Mouse (Mus musculus) midbrain, embryonic 14.5 days (tissue): Measurements from ENCODE around the gene Usp50. TPM values are rescaled to one million over a fixed set of nuclear protein-coding genes. Genes with fewer than 3 reads are reported as not detected.

Experiments used
- ATAC-seq: fragments of 200-750 bp; cut with Nextera tagmentation; 2 replicates; pipeline ENCODE4 v1.8.0; 2017; ENCODE audit warnings: moderate number of reproducible peaks, moderate library complexity; ENCODE audit not compliant: low FRiP score, low TSS enrichment
- DNase-seq: peaks from one replicate; pipeline ENCODE4 v3.0.0-alpha.2; 2015
- H3K27ac ChIP-seq: fragments of 300-500 bp; sonication (generic); replicated peaks from 2 replicates; pipeline ENCODE4 v1.5.1; 2014; ENCODE audit warnings: mild to moderate bottlenecking, low read depth, low read length, moderate library complexity
- H3K27me3 ChIP-seq: fragments of 300-500 bp; sonication (generic); 2 replicates; pipeline ENCODE4 v1.6.1; 2014; ENCODE audit warnings: low read length, control low read depth, mixed read lengths; ENCODE audit not compliant: control insufficient read depth, insufficient read depth
- H3K36me3 ChIP-seq: fragments of 300-500 bp; sonication (generic); 2 replicates; pipeline ENCODE4 v1.6.1; 2014; ENCODE audit warnings: low read length, control low read depth; ENCODE audit not compliant: control insufficient read depth, insufficient read depth
- H3K4me1 ChIP-seq: fragments of 300-500 bp; sonication (generic); 2 replicates; pipeline ENCODE4 v1.6.1; 2014; ENCODE audit warnings: mild to moderate bottlenecking, antibody characterized with exemption, low read length, control low read depth; ENCODE audit not compliant: control insufficient read depth, insufficient read depth
- H3K4me2 ChIP-seq: fragments of 300-500 bp; sonication (generic); 2 replicates; pipeline ENCODE4 v1.6.1; 2014; ENCODE audit warnings: mild to moderate bottlenecking, low read length, moderate library complexity
- H3K4me3 ChIP-seq: fragments of 300-500 bp; sonication (generic); replicated peaks from 2 replicates; pipeline ENCODE4 v1.5.1; 2014; ENCODE audit warnings: low read depth, low read length
- H3K9ac ChIP-seq: fragments of 300-500 bp; sonication (generic); replicated peaks from 2 replicates; pipeline ENCODE4 v1.6.1; 2014; ENCODE audit warnings: mild to moderate bottlenecking, low read length, moderate library complexity
- H3K9me3 ChIP-seq: fragments of 300-500 bp; sonication (generic); 2 replicates; pipeline ENCODE4 v1.6.1; 2016; ENCODE audit warnings: low read length, control low read depth, mixed read lengths; ENCODE audit not compliant: control insufficient read depth
- WGBS: fragments of 180-500 bp; shearing (Covaris S2); extraction: QIAGEN DNeasy Blood & Tissue Kit; methylation state at CpG from one replicate; pipeline ENCODE4 v1.1.7; 2014; 5-methylcytosine and 5-hydroxymethylcytosine counted together
- polyA plus RNA-seq: library from polyadenylated mRNA; unstranded; fragments of >200 nt; fragmentation: Nextera tagmentation; extraction: Ambion mirVana; gene quantifications from 2 replicates; pipeline ENCODE4 v1.2.1, GENCODE M21; 2014

The Usp50 gene
- polyA plus RNA-seq, 1 experiment from 2014 or later = 3.1 TPM

- H3K9me3 ChIP-seq = no peaks in the 10 kb centered on the region
- H3K9ac ChIP-seq = no peak overlapping the region
- no peak for DNase-seq
- H3K27me3 ChIP-seq = no peaks in the 10 kb centered on the region
- peaks cover 28% of the 10 kb centered on the region for H3K4me1 ChIP-seq
- H3K36me3 ChIP-seq = peaks cover 7% of the 10 kb centered on the region; the same call in 1 of the 2 replicates
- H3K27ac ChIP-seq = no peak overlapping the region
- H3K4me3 ChIP-seq = no peak overlapping the region
- 96% methylated on average over 1 of the region's 1 CpGs for WGBS
- no peak for ATAC-seq
- peak overlapping the region; percentile 68; the same call in 1 of the 2 replicates for H3K4me2 ChIP-seq
Observed at GRCm38 (mm10) chr2:126677366-126677765, 105.9 kb downstream of the Usp50 start.

GRCm38 (mm10) chr2:126676122-126676515, 107.2 kb downstream of the Usp50 start, which contains the start of gene Gabpb1:
Gene Gabpb1, minus strand, starts transcription at chr2:126676337.
- H3K9me3 ChIP-seq = no peaks in the 10 kb centered on the region
- peaks cover 7% of the 10 kb centered on the region; the same call in 1 of the 2 replicates for H3K36me3 ChIP-seq
- H3K4me1 ChIP-seq = peaks cover 37% of the 10 kb centered on the region
- peak within 1 kb of the TSS; percentile 95 for H3K4me3 ChIP-seq
- no peaks in the 10 kb centered on the region for H3K27me3 ChIP-seq
- DNase-seq (no peak), ATAC-seq (no peak)
- peak within 1 kb of the TSS; percentile 100 for H3K27ac ChIP-seq
- H3K9ac ChIP-seq = peak within 1 kb of the TSS; percentile 99
- H3K4me2 ChIP-seq = peak within 1 kb of the TSS; percentile 68
- 26% methylated on average over 12 of the region's 12 CpGs for WGBS

- H3K36me3 ChIP-seq = peaks cover 7% of the 10 kb centered on the region; the same call in 1 of the 2 replicates
- peak overlapping the region; percentile 68 for H3K4me2 ChIP-seq
- WGBS = under 1% methylated on average over 99 of the region's 99 CpGs
- H3K9me3 ChIP-seq = no peaks in the 10 kb centered on the region
- peak; percentile 96 for DNase-seq
- peak overlapping the region; percentile 99 for H3K9ac ChIP-seq
- peak overlapping the region; percentile 95 for H3K4me3 ChIP-seq
- ATAC-seq = peak; percentile 91
- H3K27ac ChIP-seq = peak overlapping the region; percentile 100
- no peaks in the 10 kb centered on the region for H3K27me3 ChIP-seq
- peaks cover 37% of the 10 kb centered on the region for H3K4me1 ChIP-seq
Observed at GRCm38 (mm10) chr2:126675169-126676121, 107.8 kb downstream of the Usp50 start.

- under 1% methylated on average over 74 of the region's 77 CpGs for WGBS
Observed at GRCm38 (mm10) chr2:126674441-126675168, 108.7 kb downstream of the Usp50 start.

GRCm38 (mm10) chr2:126673317-126674242, 109.7 kb downstream of the Usp50 start:
- DNase-seq (no peak), ATAC-seq (no peak)
- Histone ChIP-seq H3K27ac (no peak overlapping the region), H3K27me3 (no peaks in the 10 kb centered on the region), H3K4me3 (peak overlapping the region; percentile 95), H3K36me3 (0 out of 2 replicates have a peak, but pooled peaks cover 4% of the 10 kb centered on the region), H3K9me3 (no peaks in the 10 kb centered on the region), H3K4me1 (peaks cover 37% of the 10 kb centered on the region), H3K9ac (peak overlapping the region; percentile 99), H3K4me2 (peak overlapping the region; percentile 68)
- WGBS = 65% methylated on average over 13 of the region's 13 CpGs

More at GRCm38 (mm10) chr2:126674441-126675168, 108.7 kb downstream of the Usp50 start:
- Histone ChIP-seq H3K9me3 (no peaks in the 10 kb centered on the region), H3K4me2 (peak overlapping the region; percentile 68), H3K4me3 (peak overlapping the region; percentile 95), H3K27me3 (no peaks in the 10 kb centered on the region), H3K9ac (peak overlapping the region; percentile 99), H3K4me1 (peaks cover 37% of the 10 kb centered on the region), H3K27ac (peak overlapping the region; percentile 100), H3K36me3 (peaks cover 7% of the 10 kb centered on the region; the same call in 1 of the 2 replicates)
- ATAC-seq (peak; percentile 67), DNase-seq (peak; percentile 61)

- no peak overlapping the region for H3K4me2 ChIP-seq
- H3K9me3 ChIP-seq = no peaks in the 10 kb centered on the region
- peaks cover 22% of the 10 kb centered on the region for H3K4me1 ChIP-seq
- DNase-seq = no peak
- no peak overlapping the region for H3K27ac ChIP-seq
- no peak for ATAC-seq
- WGBS = 95% methylated on average over 5 of the region's 5 CpGs
- no peak overlapping the region for H3K4me3 ChIP-seq
- H3K9ac ChIP-seq = no peak overlapping the region
- no peaks in the 10 kb centered on the region for H3K27me3 ChIP-seq
- no peaks in the 10 kb centered on the region for H3K36me3 ChIP-seq
Observed at GRCm38 (mm10) chr2:126668621-126669252, 114.5 kb downstream of the Usp50 start.

- 95% methylated on average over 3 of the region's 3 CpGs for WGBS
Observed at GRCm38 (mm10) chr2:126665984-126666383, 117.3 kb downstream of the Usp50 start.

More at GRCm38 (mm10) chr2:126665984-126666383, 117.3 kb downstream of the Usp50 start:
- no peaks in the 10 kb centered on the region for H3K4me1 ChIP-seq
- H3K4me2 ChIP-seq = no peak overlapping the region
- H3K27ac ChIP-seq = no peak overlapping the region
- no peak overlapping the region for H3K4me3 ChIP-seq
- no peaks in the 10 kb centered on the region for H3K36me3 ChIP-seq
- ATAC-seq (no peak), DNase-seq (no peak)
- H3K27me3 ChIP-seq = no peaks in the 10 kb centered on the region
- H3K9ac ChIP-seq = no peak overlapping the region
- H3K9me3 ChIP-seq = no peaks in the 10 kb centered on the region
